Mouse (Mus musculus) kidney, postnatal 10 days (tissue): Measurements from ENCODE around the gene Zdhhc13.

Experiments used
- DNase-seq: peaks from one replicate; pipeline ENCODE4 v3.0.0; 2021; ENCODE audit warnings: mixed read lengths

Zdhhc13 gene

GRCm38 (mm10) chr7:48788851-48789572 is at the start of gene Zdhhc13:
Gene Zdhhc13 (plus strand): TSS chr7:48789003.
- peak; percentile 95 for DNase-seq

GRCm38 (mm10) chr7:48749298-48750163 is 39.3 kb upstream of the Zdhhc13 start:
- DNase-seq: peak; percentile 85

- peak; percentile 23 for DNase-seq
These were observed 38.5 kb upstream of the Zdhhc13 start for GRCm38 (mm10) chr7:48750164-48750809.

GRCm38 (mm10) chr7:48751222-48751621 is 37.6 kb upstream of the Zdhhc13 start:
- no peak for DNase-seq

- DNase-seq: no peak
These were observed 34.3 kb upstream of the Zdhhc13 start for GRCm38 (mm10) chr7:48754415-48754974.

GRCm38 (mm10) chr7:48755825-48756224 is 33.0 kb upstream of the Zdhhc13 start:
- no peak for DNase-seq

- peak; percentile 21 for DNase-seq
These were observed 32.4 kb upstream of the Zdhhc13 start for GRCm38 (mm10) chr7:48756306-48756931.

GRCm38 (mm10) chr7:48758083-48758482 is 30.7 kb upstream of the Zdhhc13 start:
- DNase-seq: no peak

- DNase-seq: no peak
These were observed 28.0 kb upstream of the Zdhhc13 start for GRCm38 (mm10) chr7:48760789-48761188.

- no peak for DNase-seq
These were observed 26.5 kb upstream of the Zdhhc13 start for GRCm38 (mm10) chr7:48762289-48762688.

GRCm38 (mm10) chr7:48762721-48763120 is 26.1 kb upstream of the Zdhhc13 start:
- no peak for DNase-seq

- DNase-seq: no peak
These were observed 22.8 kb upstream of the Zdhhc13 start for GRCm38 (mm10) chr7:48765959-48766358.

GRCm38 (mm10) chr7:48769721-48770120 is 19.1 kb upstream of the Zdhhc13 start:
- no peak for DNase-seq

GRCm38 (mm10) chr7:48772060-48772734 is 16.6 kb upstream of the Zdhhc13 start:
- no peak for DNase-seq

- peak; percentile 19 for DNase-seq
These were observed 15.5 kb upstream of the Zdhhc13 start for GRCm38 (mm10) chr7:48773333-48773732.

GRCm38 (mm10) chr7:48774633-48775032 is 14.2 kb upstream of the Zdhhc13 start:
- no peak for DNase-seq

GRCm38 (mm10) chr7:48775436-48775835 is 13.4 kb upstream of the Zdhhc13 start:
- DNase-seq: no peak

- DNase-seq: no peak
These were observed 10.9 kb upstream of the Zdhhc13 start for GRCm38 (mm10) chr7:48777721-48778504.

GRCm38 (mm10) chr7:48779110-48779509 is 9.7 kb upstream of the Zdhhc13 start:
- DNase-seq: no peak

- no peak for DNase-seq
These were observed 6.4 kb upstream of the Zdhhc13 start for GRCm38 (mm10) chr7:48782432-48782831.
